Comparison of ENCODE assay signal across 11 mouse cellular contexts in the genomic region with DNA sequence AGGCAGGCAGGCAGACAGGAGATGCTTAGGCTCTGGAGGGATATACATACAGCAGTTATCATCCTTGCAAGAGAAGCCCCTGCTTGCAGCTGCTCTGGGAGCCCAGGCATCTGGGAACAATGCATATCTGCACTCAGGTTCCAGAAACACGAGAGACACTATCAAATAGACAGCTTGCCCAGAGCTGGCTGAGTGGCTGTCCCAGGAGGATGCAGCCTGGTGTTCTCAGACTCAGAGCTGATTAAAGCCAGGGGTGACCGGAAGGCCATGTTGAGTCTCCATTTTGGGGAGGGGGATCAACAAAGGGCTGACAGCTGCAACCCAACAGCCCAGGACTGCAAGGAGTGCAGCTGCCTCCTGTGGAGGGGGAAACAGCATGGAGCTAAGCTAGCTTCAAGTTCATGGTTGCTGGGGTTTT.
A peak's percentile ranks its signal among the peaks of the same experiment; 100 is the strongest.
DNase-seq lines count a peak whose midpoint lies in the region; ATAC-seq and TF ChIP-seq lines count a peak whose summit lies in the region.
"Had no signal": no experiment of that assay in that cellular context is flagged by ENCODE, and none has a peak within 500 bp of the region (broad histone marks: within the 10 kb centered on the region; RNA-seq: fewer than 3 reads in every experiment).

No protein-coding gene starts in this region.

- no peak overlapping the region for H3K4me3 ChIP-seq in lung, embryonic 15.5 days
- no peak overlapping the region for H3K4me3 ChIP-seq in forebrain, embryonic 16.5 days (replicated peaks; ENCODE audit: low read length)
- H3K4me3 ChIP-seq in stomach, postnatal 0 days (ENCODE audit: low read depth, low read length) = no peak overlapping the region
- H3K4me3 ChIP-seq: erythroblast, embryonic 14.5 days had no signal

- intact Hi-C loops in heart, postnatal 10 days (cut with DNase I) = no loop called here

- no peak for TF ChIP-seq CTCF in stomach, postnatal 0 days (IDR thresholded peaks at IDR 0.05; ENCODE audit: low read depth)

- no peak for DNase-seq in lung, postnatal 10 days
- peak; percentile 69 for DNase-seq in mesoderm, embryonic 11.5 days (ENCODE audit: low read depth, low spot score)
- no peak for DNase-seq in stomach, postnatal 0 days (ENCODE audit: low spot score)
- DNase-seq in layer of hippocampus, adult 8-10 months (ENCODE audit: low spot score in 2 of 2) = no peak
- no peak for DNase-seq in heart, postnatal 10 days
- DNase-seq: adrenal gland, postnatal 36 days; heart, postnatal 14 days had no signal

- no peaks in the 10 kb centered on the region for H3K36me3 ChIP-seq in lung, embryonic 15.5 days
- H3K36me3 ChIP-seq in forebrain, embryonic 16.5 days (ENCODE audit: control insufficient read depth, insufficient read depth) = no peaks in the 10 kb centered on the region
- no peaks in the 10 kb centered on the region for H3K36me3 ChIP-seq in stomach, postnatal 0 days (ENCODE audit: control insufficient read depth, insufficient read depth, low read length)

- H3K9me3 ChIP-seq in lung, embryonic 15.5 days = no peaks in the 10 kb centered on the region
- no peaks in the 10 kb centered on the region for H3K9me3 ChIP-seq in forebrain, embryonic 16.5 days (ENCODE audit: control insufficient read depth, low read length)
- no peaks in the 10 kb centered on the region for H3K9me3 ChIP-seq in stomach, postnatal 0 days (ENCODE audit: control insufficient read depth, low read length)

- no peak overlapping the region for H3K9ac ChIP-seq in lung, embryonic 15.5 days
- H3K9ac ChIP-seq in forebrain, embryonic 16.5 days (replicated peaks; ENCODE audit: low read depth, low read length) = no peak overlapping the region
- no peak overlapping the region for H3K9ac ChIP-seq in stomach, postnatal 0 days (ENCODE audit: low read length)

- peak overlapping the region; percentile 39; the same call in 1 of the 2 replicates for H3K27ac ChIP-seq in lung, embryonic 15.5 days
- H3K27ac ChIP-seq in forebrain, embryonic 16.5 days (ENCODE audit: low read length) = peak overlapping the region; percentile 25
- H3K27ac ChIP-seq in stomach, postnatal 0 days (replicated peaks) = 0 out of 2 replicates have a peak overlapping the region, but pooled peaks have one; percentile 13

- peaks cover 20% of the 10 kb centered on the region; the same call in 1 of the 2 replicates for H3K4me1 ChIP-seq in lung, embryonic 15.5 days
- H3K4me1 ChIP-seq in forebrain, embryonic 16.5 days (replicated peaks; ENCODE audit: control insufficient read depth, insufficient read depth, low read length) = peaks cover 23% of the 10 kb centered on the region
- H3K4me1 ChIP-seq in stomach, postnatal 0 days (replicated peaks; ENCODE audit: control insufficient read depth, insufficient read depth) = no peaks in the 10 kb centered on the region

- WGBS in lung, embryonic 15.5 days = 22% methylated on average over 2 of the region's 2 CpGs
- 5% methylated on average over 2 of the region's 2 CpGs for WGBS in forebrain, embryonic 16.5 days
- WGBS in stomach, postnatal 0 days = 23% methylated on average over 2 of the region's 2 CpGs

- no peak overlapping the region for H3K4me2 ChIP-seq in lung, embryonic 15.5 days
- no peak overlapping the region for H3K4me2 ChIP-seq in forebrain, embryonic 16.5 days (ENCODE audit: low read length)
- no peak overlapping the region for H3K4me2 ChIP-seq in stomach, postnatal 0 days (replicated peaks; ENCODE audit: low read depth)

- H3K27me3 ChIP-seq in lung, embryonic 15.5 days = no peaks in the 10 kb centered on the region
- H3K27me3 ChIP-seq in forebrain, embryonic 16.5 days (replicated peaks; ENCODE audit: control insufficient read depth, insufficient read depth, low read length) = no peaks in the 10 kb centered on the region
- H3K27me3 ChIP-seq in stomach, postnatal 0 days (ENCODE audit: control insufficient read depth, insufficient read depth, low read length) = no peaks in the 10 kb centered on the region

- ATAC-seq in lung, embryonic 15.5 days (ENCODE audit: borderline replicate concordance, extremely low read depth, low FRiP score, low TSS enrichment) = no peak
- ATAC-seq in forebrain, embryonic 16.5 days = peak; percentile 63
- no peak for ATAC-seq in stomach, postnatal 0 days (ENCODE audit: low FRiP score, low TSS enrichment)
- no peak for ATAC-seq in erythroid progenitor cell, adult 5-6 weeks (replicated peaks; ENCODE audit: low FRiP score, poor library complexity, severe bottlenecking)

- no peak for TF ChIP-seq EP300 in stomach, postnatal 0 days (optimal IDR thresholded peaks at IDR 0.05)
